Comparison of ENCODE assay signal across 7 mouse cellular contexts in genomic region chr5:18799511-18799910, GRCm38 (mm10).
DNase-seq lines count a peak whose midpoint lies in the region; TF ChIP-seq lines count a peak whose summit lies in the region.
"Not testable (repeated sequence)": the region's sequence is repeated elsewhere in the genome, so short reads cannot be mapped to it uniquely, and the experiment has no call there.

No protein-coding gene starts in this region.

- peak; percentile 81 for DNase-seq in ES-CJ7 (ENCODE audit: low read depth, low spot score)
- DNase-seq in ES-E14 (ENCODE audit: low read depth, low spot score): not testable (repeated sequence)
- peak; percentile 86 for DNase-seq in R1 (ENCODE audit: low read depth, low spot score)
- DNase-seq in WW6 (ENCODE audit: low read depth, low spot score): peak; percentile 3
- peak; percentile 80 for DNase-seq in ZHBTc4 (ENCODE audit: low read depth, low spot score)

- H3K9ac ChIP-seq in ES-Bruce4 (ENCODE audit: low read depth, poor library complexity, severe bottlenecking) (peak overlapping the region; percentile 44), ES-E14 (ENCODE audit: insufficient read depth, low read depth, low read length, poor library complexity, severe bottlenecking) (peak overlapping the region; percentile 74)

- TF ChIP-seq POLR2A in ES-Bruce4 (IDR thresholded peaks at IDR 0.05; ENCODE audit: insufficient read depth, low read length): not testable (repeated sequence)

- not testable (repeated sequence) for TF ChIP-seq CTCF in E14TG2a.4 (conservative IDR thresholded peaks at IDR 0.05; ENCODE audit: low read length); ES-Bruce4 (IDR thresholded peaks at IDR 0.05; ENCODE audit: low read depth, low read length)

- H3K27ac ChIP-seq in ES-Bruce4 (ENCODE audit: insufficient read depth, low read length) (peak overlapping the region; percentile 50), ES-E14 (ENCODE audit: insufficient read depth, low read depth, low read length, poor library complexity, severe bottlenecking) (peak overlapping the region; percentile 97)

- TF ChIP-seq EP300 in ES-Bruce4 (IDR thresholded peaks at IDR 0.05; ENCODE audit: insufficient read depth, low read depth, low read length): peak; percentile 49; the same call in 1 of the 2 replicates

- H3K27me3 ChIP-seq in E14TG2a.4 (ENCODE audit: insufficient read depth, low read length); ES-Bruce4 (ENCODE audit: control insufficient read depth, insufficient read depth, low read length, poor library complexity, severe bottlenecking): not testable (repeated sequence)

- H3K36me3 ChIP-seq in E14TG2a.4 (ENCODE audit: insufficient read depth, low read length); ES-Bruce4 (ENCODE audit: control insufficient read depth, insufficient read depth, low read length, poor library complexity, severe bottlenecking); ES-E14 (ENCODE audit: control insufficient read depth, insufficient read depth, low read length, poor library complexity, severe bottlenecking): not testable (repeated sequence)

- in situ Hi-C loops in ES-E14 (cut with MboI; ENCODE audit: low sequenced_read_pairs in 2 of 2, unreplicated experiment in 2 of 2): not testable (repeated sequence)

- H3K9me3 ChIP-seq in E14TG2a.4 (ENCODE audit: low read length); ES-Bruce4 (replicated peaks; ENCODE audit: control insufficient read depth, insufficient read depth, low read length, poor library complexity, severe bottlenecking); ES-E14 (ENCODE audit: control insufficient read depth, insufficient read depth, low read depth, low read length): not testable (repeated sequence)

- H3K4me1 ChIP-seq in E14TG2a.4 (replicated peaks; ENCODE audit: low read depth, low read length): peaks cover 19% of the 10 kb centered on the region
- H3K4me1 ChIP-seq in ES-Bruce4 (ENCODE audit: control insufficient read depth, insufficient read depth, low read length); ES-E14 (ENCODE audit: control insufficient read depth in 2 of 2, insufficient read depth in 2 of 2, low read length in 2 of 2, poor library complexity in 1 of 2): not testable (repeated sequence)

- H3K4me3 ChIP-seq in E14TG2a.4 (replicated peaks; ENCODE audit: low read length) (peak overlapping the region; percentile 83), ES-Bruce4 (ENCODE audit: low read depth, low read length) (peak overlapping the region; percentile 51), ES-E14 (ENCODE audit: insufficient read depth in 1 of 2, low read depth in 1 of 2, low read length in 2 of 2, poor library complexity in 1 of 2, severe bottlenecking in 1 of 2) (peak overlapping the region; percentile 52 to 70)
